Mouse (Mus musculus) adrenal gland, adult 2 months (tissue): ENCODE measurements around the gene Glud1. TPM values are rescaled to one million over a fixed set of nuclear protein-coding genes. Genes with fewer than 3 reads are reported as not detected.
A peak's percentile ranks its signal among the peaks of the same experiment; 100 is the strongest.

Experiments
- DNase-seq: peaks from one replicate; pipeline ENCODE4 v3.0.0; 2021
- long read RNA-seq: library from polyadenylated mRNA; stranded (forward); transcript quantifications from one replicate; pipeline ENCODE4 v2.0.0, GENCODE M21; 2021
- polyA plus RNA-seq: library from polyadenylated mRNA; depleted of rRNA; stranded (reverse); fragments of >200 nt; gene quantifications from 2 replicates; pipeline ENCODE4 v1.2.3, GENCODE M21; 2012; rRNA removed
- total RNA-seq, 2 experiments: library from RNA; stranded (reverse); gene quantifications; 2 replicates each; pipeline ENCODE4 v1.2.3; 2021

Gene Glud1
- total RNA-seq (100 to 1,000 TPM; 152 to 249 TPM), polyA plus RNA-seq (184 and 207 TPM in 2 replicates)
- long read RNA-seq, transcript Glud1-201 (13 exons, 3,390 nt), result major isoform, 118 of 134 reads
- long read RNA-seq, partial matches to known transcripts, result 15 of 134 reads
- long read RNA-seq, other reads (novel, unspliced or antisense), result 1 of 134 reads

DNA sequence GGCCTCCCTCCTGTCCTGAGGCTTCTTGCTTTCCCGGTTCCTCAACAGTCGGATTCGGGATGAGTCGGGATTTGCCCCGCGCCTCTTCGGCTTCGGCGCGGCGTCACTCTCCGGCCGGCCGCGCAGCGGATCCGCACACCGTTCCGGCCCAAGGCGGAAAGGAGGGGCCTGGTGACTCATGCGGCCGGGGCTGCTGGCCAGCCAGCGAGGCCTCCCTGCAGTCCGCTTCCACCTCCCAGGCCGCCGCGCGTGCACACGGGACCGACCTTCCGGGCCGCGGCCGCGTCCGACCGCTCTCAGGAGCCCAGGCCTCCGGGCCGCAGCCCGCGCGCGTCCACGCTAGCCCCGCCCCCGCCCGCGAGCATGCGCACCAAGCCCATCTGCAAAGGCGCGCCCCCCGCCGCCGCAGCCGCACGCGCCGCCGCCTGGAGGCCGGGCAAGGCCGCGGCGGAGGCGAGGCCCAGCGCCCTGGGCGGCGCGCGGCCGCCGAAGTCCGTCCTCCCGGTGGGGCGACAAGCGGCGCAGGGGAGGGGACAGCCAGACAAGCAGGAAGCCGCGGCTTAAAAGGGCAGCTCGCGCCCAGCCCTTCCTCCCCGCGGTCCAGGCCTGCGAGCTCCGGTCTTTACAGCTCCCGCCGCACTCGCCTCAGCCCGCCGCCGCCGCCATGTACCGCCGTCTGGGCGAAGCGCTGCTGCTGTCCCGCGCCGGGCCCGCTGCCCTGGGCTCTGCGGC, at the start of gene Glud1, which contains the start of gene Shld2:
Glud1 (plus strand) TSS at position 494 of the 732 bp plus-strand sequence.
Shld2 (minus strand) TSS at position 260 of the 732 bp plus-strand sequence.
- peak; percentile 99 for DNase-seq

DNA sequence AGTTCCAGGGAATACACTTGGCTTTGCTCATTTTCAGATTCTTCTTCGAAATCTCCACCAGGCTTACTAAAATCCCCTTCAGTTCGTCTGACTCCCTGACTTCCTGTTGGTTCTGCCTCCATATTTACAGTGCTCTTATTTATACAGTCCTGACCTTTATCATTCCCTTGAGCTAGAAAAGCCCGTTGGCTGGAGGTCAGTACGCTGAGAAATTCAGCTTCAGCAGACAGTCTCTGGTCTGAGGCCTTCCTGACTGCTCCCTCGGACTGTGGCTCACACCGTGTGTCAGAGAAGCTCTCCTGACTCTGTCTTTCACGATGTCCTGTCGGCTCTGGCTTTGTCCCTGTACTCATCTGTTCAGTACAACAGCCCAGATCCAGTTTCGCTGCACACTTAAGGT, 42.5 kb upstream of the Glud1 start:
- peak; percentile 50 for DNase-seq

DNA sequence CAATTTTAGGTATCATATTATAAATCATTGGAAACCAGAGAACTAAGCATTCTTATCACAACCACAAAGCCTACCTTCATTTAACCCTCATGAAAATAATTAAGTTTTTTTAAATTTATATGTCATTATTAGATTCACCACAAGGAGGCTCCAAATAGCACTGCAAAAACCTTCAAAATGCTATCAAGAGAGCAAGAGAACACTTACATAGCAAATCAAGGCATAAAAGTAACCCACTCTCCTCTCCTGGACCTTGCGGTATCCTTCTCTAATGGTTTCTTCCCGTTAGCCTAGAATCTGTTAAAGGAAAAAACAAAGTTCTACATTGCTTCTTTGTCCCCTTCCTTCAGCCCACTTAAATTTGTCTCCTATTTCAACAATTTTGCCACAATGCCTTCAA, 37.2 kb upstream of the Glud1 start:
- DNase-seq, result no peak

DNA sequence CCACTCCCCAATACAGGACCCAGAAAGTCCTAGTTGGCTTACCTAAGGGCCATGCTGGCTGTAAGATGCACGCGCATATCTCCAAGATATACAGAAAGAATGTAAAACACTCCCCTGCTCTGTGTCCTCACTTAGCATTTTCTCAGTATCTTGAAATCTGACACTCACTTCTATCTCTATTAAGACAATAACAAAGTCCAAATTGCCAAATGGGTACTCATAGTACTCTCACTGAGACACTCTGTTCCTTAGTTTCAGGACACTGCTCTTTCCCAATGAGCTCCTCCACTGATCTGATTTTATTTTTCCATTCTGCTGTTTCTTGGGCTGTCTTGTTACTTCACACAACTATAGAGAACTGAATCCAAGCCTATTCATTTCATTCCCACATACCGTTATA, 36.4 kb upstream of the Glud1 start:
- no peak for DNase-seq

DNA sequence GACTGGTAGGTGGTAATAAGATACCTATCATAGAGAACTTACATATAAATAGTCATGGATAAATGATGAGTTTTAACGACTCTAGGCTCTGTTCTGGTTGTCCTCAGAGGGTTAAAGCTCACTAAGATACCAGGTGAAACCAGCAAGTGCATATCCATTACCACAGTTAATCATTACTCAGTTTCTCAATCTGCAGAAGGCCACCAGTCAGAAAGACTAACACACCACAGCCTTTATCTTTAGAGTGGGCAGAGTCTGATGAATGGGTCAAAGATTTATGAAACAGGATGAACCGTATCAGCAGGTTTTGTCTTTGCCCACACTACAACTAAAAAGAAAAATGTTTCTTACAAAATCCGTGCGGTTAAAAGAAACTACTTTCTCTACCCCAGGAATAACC, 35.3 kb upstream of the Glud1 start:
- no peak for DNase-seq

DNA sequence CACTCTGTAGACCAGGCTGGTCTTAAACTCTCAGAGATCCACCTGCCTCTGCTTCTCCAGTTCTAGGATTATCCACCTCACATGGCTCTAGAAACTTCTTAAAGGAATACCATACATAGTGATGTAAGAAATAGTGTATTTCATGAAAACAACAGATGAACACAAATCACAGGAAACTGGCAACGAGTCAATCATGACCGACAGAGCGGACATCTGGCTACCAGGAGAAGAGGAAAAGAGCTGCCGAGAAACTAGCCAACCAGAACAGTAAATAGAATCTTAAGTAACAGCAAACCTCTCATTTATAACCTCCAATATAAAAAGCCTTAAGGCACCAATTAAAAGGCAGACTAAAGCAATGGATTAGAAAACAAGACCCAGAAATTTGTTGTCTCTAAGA, 30.8 kb upstream of the Glud1 start:
- no peak for DNase-seq

DNA sequence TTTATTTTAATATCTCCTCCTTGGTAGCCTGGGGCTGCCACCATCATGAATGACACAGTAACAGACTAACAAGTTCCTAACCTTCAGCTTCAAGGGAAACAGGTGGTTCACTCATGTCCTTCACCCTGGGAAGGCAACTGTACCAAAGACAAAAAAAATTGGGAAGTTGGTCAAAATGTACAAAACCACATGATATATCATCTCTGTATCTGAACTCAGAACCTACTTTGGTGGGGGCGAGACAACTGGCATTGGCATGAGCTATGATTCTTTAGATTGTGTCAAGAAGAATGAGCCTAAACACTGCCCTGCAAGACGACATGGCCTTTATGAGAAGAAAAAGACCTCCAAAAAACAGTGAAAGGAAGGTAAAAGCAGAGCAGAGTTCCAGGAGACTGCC, 29.7 kb upstream of the Glud1 start:
- no peak for DNase-seq

DNA sequence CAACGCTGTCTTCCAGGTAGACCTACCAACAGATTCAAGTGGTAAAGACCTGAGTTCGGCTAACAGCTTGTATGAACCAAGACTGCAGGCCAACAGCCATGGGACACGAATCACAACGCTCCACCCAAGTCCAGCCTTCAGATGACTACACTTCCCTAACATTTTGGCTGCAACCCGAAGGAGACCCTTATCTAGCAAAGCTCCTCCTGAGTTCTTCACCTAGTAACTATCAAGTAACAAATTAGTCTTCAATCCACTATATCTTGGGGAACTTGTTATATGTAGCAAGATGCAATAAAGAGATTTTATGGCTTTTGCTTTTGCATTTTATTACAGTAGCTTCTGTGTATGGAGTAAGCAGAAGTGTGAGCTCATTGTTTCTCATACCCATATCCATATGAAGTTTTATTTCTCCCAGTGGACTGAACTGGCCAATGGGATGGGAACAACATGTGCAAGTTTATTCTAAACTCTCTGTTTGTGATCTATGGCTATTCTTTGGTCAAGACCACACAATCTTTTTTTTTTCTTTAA, 28.7 kb upstream of the Glud1 start:
- no peak for DNase-seq

DNA sequence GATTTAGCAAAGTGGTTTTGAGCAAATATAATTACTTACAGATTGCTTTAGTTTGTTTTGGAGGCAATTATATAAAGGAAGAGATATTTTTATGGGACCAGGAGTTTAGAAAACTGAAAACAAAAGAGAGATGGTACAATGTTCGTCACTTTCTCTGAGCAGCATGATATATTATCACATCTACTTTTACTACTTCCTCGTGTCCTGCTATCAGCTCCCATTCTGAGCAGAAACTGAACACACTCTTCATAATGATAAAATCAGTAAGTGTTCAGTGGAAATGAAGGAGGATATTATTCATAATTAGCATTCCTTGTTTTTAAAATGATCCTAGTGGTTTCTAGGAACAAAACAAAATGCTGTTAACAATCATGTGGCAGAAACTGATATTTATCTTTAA, 22.1 kb upstream of the Glud1 start:
- DNase-seq, result no peak

DNA sequence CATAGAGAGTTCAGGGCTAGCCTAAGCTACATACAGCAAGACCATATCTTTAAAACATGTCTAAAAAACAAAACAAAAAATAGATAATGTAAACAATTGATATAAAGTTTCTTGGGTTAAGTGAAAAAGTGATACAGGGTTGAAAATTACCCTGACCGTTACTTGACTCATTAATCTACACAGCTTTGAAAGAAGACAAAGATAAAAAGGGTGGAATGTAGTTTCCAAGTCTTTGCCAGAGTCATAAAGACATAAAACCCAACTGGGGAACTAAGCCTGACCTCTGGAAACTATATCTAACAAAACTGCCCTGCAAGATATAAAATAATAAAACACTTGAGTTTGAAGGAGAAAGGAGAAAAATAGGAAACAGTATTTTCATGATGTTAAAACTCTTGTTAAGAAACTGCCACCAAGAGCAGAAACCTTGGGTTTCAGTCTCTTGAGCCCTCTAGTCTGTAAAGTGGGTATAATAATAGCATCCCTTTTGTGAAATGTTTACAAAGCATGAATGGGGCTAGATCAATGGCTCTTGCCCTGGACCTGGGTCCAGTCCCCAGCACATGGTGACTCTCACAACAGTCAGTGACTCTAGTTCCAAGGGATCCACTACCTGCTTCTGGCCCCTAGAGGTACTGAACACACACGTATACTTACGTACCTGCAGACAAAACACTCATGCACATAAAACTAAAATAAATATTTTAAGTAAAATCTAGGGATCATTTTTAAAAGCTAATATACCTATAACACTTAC, 21.1 kb upstream of the Glud1 start:
- no peak for DNase-seq

DNA sequence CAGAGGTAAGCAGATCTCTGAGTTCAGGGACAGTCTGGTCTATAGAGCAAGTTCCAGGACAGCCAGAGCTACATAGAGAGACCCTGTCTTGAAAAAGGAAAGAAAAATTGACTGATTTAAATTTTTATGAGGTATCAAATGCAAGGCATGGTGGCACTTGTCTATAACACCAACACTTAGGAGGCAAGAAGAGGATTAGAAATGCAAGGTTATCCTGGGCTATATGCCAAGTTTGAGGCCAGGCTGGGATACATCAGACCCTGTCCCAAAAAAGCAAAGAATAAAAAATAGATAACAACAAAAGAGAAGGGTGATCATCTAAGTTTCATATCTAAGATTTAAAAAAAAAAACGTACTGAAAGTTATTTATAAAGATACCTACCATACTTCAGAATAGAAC, 20.3 kb upstream of the Glud1 start:
- no peak for DNase-seq

DNA sequence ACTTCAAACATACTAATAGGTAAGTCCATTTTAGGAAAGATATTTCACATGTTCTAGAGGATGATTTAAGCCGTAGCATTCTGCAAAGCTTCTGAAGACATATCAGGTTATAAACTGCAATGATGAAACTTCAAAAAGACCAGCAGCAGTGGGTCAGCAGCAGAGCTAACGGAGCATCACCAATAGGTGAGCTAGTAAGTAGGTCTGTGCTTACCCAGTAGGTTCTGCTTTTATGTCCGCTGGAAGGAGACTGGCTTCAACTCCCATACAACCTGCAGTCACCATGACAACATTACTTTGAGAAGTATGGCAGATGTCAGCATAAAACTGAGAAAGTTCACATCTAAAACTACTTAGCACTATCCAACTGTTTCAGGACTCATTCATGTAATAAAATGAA, 16.9 kb upstream of the Glud1 start:
- DNase-seq, result no peak

DNA sequence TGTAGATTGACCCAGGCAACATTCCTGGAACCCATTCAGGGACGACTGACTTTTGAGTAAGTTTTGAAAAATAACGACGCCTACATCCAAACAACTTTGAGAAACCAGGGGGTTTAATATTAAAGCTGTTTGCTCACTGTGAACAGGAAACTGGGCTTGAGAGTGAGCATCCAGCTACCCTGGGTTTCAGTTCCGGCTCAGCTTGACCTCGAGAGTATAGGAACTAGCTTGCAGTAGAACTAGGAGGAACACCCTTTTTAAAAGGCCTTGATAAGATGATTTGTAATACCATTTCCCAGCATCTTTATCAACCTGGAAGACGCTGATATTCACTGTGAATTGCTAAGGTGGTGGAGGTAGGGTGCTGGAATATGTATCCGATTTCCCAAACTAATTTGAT, 14.2 kb upstream of the Glud1 start:
- DNase-seq, result no peak

DNA sequence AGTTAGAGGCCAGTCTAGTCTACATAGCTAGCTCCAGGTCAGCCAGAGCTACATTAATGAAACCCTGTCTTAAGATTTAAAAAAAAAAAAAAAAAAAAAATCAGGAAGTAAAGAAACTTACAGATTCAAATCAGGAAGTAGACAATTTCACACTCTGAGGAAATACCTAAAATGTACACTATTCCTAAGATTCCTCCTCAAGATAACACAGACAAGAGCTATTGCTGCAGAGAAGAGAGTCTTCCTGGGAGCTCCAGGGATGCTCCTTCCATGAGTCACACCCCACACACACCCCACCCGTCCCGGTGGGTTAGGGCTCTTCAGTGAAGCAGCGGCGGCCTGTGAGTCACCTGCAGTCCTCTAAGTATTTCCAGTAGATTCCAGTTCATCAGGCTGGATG, 13.5 kb upstream of the Glud1 start:
- DNase-seq, result peak; percentile 72

DNA sequence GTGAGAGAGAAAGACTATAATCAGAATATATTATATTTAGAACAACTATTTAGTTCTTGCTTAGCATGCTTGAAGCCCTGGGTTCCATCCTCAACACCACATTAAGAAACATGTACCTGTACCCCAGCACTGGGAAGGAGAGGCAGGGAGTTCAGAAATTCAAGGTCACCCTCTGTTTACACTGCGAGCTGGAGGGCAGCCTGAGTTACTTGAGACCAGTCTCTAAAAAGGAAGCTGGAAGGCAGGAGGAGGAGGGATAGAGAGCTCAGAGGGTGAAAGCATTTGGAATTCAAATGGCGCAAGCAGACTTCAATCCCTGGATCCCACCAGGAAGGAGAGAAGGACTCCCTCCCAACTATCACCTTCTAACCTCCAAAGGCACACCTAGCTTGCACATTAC, 12.9 kb upstream of the Glud1 start:
- DNase-seq, result no peak

DNA sequence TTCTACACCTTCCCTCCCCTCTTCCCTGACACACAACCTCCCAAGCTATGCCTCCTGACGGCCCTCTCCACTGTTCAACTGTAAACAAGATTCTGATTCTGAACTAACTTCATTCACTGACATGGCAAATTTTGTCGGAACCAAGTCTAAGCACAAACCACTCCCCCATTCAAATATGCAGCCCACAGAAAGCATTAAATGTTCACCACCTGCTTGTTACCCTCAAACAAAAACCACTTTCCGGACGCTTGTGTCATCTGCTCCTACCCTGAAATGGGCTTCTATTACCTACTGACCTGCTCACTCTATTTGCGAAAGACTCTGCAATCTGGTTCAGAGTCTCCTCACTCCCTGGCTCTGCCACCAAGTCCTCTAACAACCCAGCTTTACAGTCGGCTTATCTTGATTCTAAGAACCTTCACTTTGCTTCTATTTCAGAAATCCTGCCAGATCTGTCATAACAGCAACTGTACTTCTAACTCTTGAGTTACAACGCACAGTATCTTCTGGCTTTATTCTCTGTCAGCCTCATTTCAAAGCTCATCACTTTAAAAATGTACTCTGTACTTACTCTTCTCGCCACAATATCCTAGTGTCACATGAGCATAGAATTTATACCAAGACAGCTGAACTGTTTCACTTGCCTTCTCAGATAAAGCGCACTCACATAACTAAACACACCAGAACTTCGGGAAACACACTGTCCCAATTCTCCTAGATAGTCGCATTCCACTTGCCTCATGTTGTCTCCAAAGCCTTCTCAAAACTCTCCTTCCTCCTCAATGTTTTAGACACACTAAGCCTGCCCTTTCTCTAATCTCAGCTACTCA, 11.4 kb upstream of the Glud1 start:
- DNase-seq, result no peak

DNA sequence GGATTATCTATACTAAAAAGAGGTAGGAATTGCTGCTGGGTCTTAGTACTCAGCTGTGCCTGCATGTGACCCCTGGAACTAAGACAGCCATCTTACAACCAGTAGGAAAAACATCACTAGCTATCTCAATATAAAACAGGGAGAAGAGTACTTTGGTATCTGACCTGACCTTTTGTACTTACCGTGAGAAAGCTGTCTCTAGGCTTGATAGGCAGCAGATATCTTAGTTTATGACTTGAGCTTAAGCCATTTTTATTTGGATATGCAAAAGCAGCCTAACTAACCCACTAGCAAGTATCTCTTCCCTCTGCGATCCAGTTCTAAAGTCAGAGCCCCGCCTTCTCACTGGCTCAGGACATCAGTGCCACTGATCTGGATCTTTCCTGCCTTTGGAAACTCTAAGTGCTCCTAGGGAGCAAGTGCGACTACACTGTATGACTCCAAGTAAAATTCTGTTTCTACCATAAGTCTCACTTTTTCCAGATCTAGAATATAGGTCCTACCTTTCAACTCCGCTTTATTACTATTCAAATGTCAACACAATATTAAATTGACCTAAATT, 7.8 kb upstream of the Glud1 start:
- no peak for DNase-seq

DNA sequence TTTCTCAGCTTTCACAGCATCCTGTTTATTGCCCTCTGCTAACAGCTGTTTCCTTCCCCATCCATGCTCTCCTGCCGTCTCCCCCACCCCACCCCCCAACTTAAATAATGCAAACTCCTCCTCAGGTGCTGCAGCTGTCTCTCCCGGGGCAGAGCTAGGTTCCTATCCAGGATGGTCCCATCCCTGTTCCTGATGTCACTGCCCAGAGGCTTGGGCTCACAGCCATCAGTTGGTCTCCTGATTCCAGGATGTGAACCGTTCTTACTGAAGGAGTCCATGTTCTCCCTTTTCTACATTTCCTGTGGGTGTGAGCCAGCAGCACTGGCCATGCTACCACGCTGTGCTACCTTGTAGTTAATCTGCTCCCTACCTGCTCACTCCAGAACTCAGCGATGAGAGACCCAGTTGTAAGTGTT, 7.3 kb upstream of the Glud1 start:
- DNase-seq, result no peak

DNA sequence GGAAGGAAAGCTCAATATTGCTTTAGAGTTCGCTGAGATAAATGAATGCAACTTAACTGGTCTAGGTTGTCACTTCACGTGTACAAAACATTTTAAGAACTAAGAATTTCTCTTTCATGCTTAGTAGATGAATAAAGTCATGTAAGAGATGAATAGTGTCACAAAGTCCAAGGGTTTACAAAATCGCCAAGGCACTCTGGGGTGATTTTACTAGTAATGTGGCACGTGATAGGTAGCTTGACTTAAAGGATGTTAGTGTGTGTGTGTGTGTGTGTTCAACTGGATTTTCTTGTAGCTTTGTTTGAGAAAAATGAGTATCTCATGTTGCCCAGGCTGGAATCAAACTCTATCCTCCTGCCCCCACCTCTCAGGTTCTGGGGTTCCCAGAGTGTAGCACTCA, 1.3 kb upstream of the Glud1 start:
- DNase-seq, result no peak

DNA sequence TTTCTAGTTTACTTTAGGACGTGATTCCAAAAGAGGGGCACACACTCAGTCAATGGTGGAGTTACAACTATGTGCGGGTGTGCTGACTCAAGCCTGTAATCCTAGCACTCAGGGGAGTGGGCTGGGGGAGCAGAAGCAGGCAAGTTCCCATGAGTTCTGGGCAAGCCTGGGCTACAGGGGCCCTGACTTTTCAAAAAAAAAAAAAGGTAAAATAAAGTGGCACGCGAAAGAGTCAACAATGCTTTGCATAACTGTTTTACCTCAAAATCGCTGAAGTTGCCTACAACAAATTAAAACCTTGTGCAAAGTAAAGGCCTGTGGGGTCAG, 657 bp upstream of the Glud1 start:
- DNase-seq, result no peak

DNA sequence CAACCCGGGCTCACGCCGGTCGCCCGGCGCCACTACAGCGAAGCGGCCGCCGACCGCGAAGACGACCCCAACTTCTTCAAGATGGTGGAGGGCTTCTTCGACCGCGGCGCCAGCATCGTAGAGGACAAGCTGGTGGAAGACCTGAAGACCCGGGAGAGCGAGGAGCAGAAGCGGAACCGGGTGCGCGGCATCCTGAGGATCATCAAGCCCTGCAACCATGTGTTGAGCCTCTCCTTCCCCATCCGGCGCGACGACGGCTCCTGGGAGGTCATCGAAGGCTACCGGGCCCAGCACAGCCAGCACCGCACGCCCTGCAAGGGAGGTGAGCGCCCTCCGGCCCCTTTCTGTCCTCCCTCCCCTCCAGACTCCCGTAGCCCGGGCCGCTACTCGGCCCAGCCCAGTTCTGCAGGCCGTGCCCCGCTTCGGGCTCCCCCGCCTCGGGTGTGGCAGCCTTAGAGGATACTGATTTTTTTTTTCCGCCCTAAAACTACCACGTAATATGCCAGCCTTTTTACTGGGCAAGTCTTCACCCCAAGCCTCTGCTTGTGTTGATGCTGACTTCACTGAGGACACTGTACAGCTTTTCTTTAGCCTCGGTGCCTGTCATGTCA, 599 bp downstream of the Glud1 start:
- DNase-seq, result peak; percentile 80

DNA sequence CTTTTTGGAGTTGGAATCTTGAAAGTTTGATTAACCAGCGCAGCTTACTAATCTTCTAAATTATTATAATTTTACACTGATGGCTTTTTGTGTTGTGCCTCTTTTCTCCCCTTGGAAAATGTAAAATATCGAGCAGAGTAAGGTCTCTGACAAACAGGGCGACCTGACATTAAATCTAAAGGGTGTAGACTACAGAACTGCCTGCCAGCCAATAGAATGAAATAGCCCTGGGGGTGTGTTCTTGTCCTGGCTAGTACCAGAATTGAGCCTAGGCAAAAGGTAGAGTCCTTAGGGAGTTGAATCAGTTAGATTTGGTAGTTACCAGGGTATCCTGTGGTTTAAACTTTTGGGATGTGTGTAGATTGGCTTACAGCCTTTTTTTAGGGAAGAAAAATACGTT, 1.2 kb downstream of the Glud1 start:
- peak; percentile 42 for DNase-seq
